Mouse (Mus musculus) embryonic facial prominence, embryonic 13.5 days (tissue): Measurements from ENCODE around the gene Gjd3. TPM values are rescaled to one million over a fixed set of nuclear protein-coding genes. Genes with fewer than 3 reads are reported as not detected.
"Not testable (repeated sequence)": the region's sequence is repeated elsewhere in the genome, so short reads cannot be mapped to it uniquely, and the experiment has no call there.

Source experiments
- ATAC-seq: fragments of 200-750 bp; cut with Nextera tagmentation; 2 replicates; pipeline ENCODE4 v1.8.0; 2017; ENCODE audit warnings: low read depth; ENCODE audit not compliant: insufficient number of reproducible peaks, insufficient read depth, low FRiP score, low TSS enrichment
- H3K27ac ChIP-seq: fragments of 300-500 bp; sonication (generic); 2 replicates; pipeline ENCODE4 v1.5.1; 2015; ENCODE audit warnings: moderate library complexity, mild to moderate bottlenecking, inconsistent platforms
- H3K27me3 ChIP-seq: fragments of 300-500 bp; sonication (generic); 2 replicates; pipeline ENCODE4 v1.6.1; 2015; ENCODE audit warnings: mild to moderate bottlenecking, inconsistent platforms
- H3K36me3 ChIP-seq: fragments of 300-500 bp; sonication (generic); 2 replicates; pipeline ENCODE4 v1.6.1; 2015; ENCODE audit warnings: mild to moderate bottlenecking, inconsistent platforms
- H3K4me1 ChIP-seq: fragments of 300-500 bp; sonication (generic); 2 replicates; pipeline ENCODE4 v1.6.1; 2015; ENCODE audit warnings: inconsistent platforms
- H3K4me2 ChIP-seq: fragments of 300-500 bp; sonication (generic); 2 replicates; pipeline ENCODE4 v1.6.1; 2015; ENCODE audit warnings: moderate library complexity, mild to moderate bottlenecking, inconsistent platforms
- H3K4me3 ChIP-seq: fragments of 300-500 bp; sonication (generic); 2 replicates; pipeline ENCODE4 v1.5.1; 2015; ENCODE audit warnings: mild to moderate bottlenecking, inconsistent platforms
- H3K9ac ChIP-seq: fragments of 300-500 bp; sonication (generic); 2 replicates; pipeline ENCODE4 v1.6.1; 2015; ENCODE audit warnings: mild to moderate bottlenecking, inconsistent platforms
- H3K9me3 ChIP-seq: fragments of 300-500 bp; sonication (generic); 2 replicates; pipeline ENCODE4 v1.6.1; 2016; ENCODE audit warnings: inconsistent platforms
- WGBS: fragments of 180-500 bp; shearing (Covaris S2); methylation state at CpG from one replicate; pipeline ENCODE4 v1.1.7; 2015; ENCODE audit warnings: mixed read lengths; 5-methylcytosine and 5-hydroxymethylcytosine counted together
- polyA plus RNA-seq: library from polyadenylated mRNA; unstranded; fragments of >200 nt; fragmentation: Nextera tagmentation; extraction: Ambion mirVana; gene quantifications from 2 replicates; pipeline ENCODE4 v1.2.1, GENCODE M21; 2015

Gjd3 gene
- polyA plus RNA-seq, 1 experiment from 2014 or later = 0.34 TPM

- ATAC-seq = no peak
- no peak overlapping the region for H3K9ac ChIP-seq
- no peak overlapping the region for H3K4me3 ChIP-seq
- H3K27me3 ChIP-seq = no peaks in the 10 kb centered on the region
- H3K36me3 ChIP-seq = peaks cover 88% of the 10 kb centered on the region
- WGBS = 93% methylated on average over 9 of the region's 9 CpGs
- no peak overlapping the region for H3K27ac ChIP-seq
- H3K4me1 ChIP-seq = no peaks in the 10 kb centered on the region
- H3K4me2 ChIP-seq = no peak overlapping the region
- no peaks in the 10 kb centered on the region for H3K9me3 ChIP-seq
Measured at GRCm38 (mm10) chr11:99006788-99007187, 24.0 kb upstream of the Gjd3 start.

- Histone ChIP-seq H3K27me3 (no peaks in the 10 kb centered on the region), H3K4me3 (no peak overlapping the region), H3K4me1 (no peaks in the 10 kb centered on the region), H3K9ac (no peak overlapping the region), H3K9me3 (no peaks in the 10 kb centered on the region), H3K36me3 (peaks cover 96% of the 10 kb centered on the region), H3K4me2 (no peak overlapping the region), H3K27ac (no peak overlapping the region)
- no peak for ATAC-seq
- WGBS = 86% methylated on average over 11 of the region's 11 CpGs
Measured at GRCm38 (mm10) chr11:98999243-98999642, 16.4 kb upstream of the Gjd3 start.

GRCm38 (mm10) chr11:98998776-98999175 lies 16.0 kb upstream of the Gjd3 start:
- Histone ChIP-seq H3K36me3 (peaks cover 96% of the 10 kb centered on the region), H3K9me3 (no peaks in the 10 kb centered on the region), H3K4me2 (no peak overlapping the region), H3K9ac (no peak overlapping the region), H3K4me3 (no peak overlapping the region), H3K27me3 (no peaks in the 10 kb centered on the region), H3K4me1 (no peaks in the 10 kb centered on the region), H3K27ac (no peak overlapping the region)
- no peak for ATAC-seq

- ATAC-seq = no peak
- H3K9ac ChIP-seq = no peak overlapping the region
- no peaks in the 10 kb centered on the region for H3K9me3 ChIP-seq
- H3K27me3 ChIP-seq = no peaks in the 10 kb centered on the region
- no peak overlapping the region for H3K4me3 ChIP-seq
- no peak overlapping the region for H3K4me2 ChIP-seq
- H3K36me3 ChIP-seq = peaks cover 97% of the 10 kb centered on the region
- no peak overlapping the region for H3K27ac ChIP-seq
- 94% methylated on average over 4 of the region's 4 CpGs for WGBS
- no peaks in the 10 kb centered on the region for H3K4me1 ChIP-seq
Measured at GRCm38 (mm10) chr11:98997659-98998058, 14.8 kb upstream of the Gjd3 start.

GRCm38 (mm10) chr11:98995987-98996386 lies 13.2 kb upstream of the Gjd3 start:
- H3K4me1 ChIP-seq = no peaks in the 10 kb centered on the region
- WGBS = 93% methylated on average over 7 of the region's 7 CpGs
- no peak for ATAC-seq
- H3K9me3 ChIP-seq = no peaks in the 10 kb centered on the region
- no peak overlapping the region for H3K4me3 ChIP-seq
- H3K36me3 ChIP-seq = peaks cover 96% of the 10 kb centered on the region
- no peaks in the 10 kb centered on the region for H3K27me3 ChIP-seq
- H3K4me2 ChIP-seq = no peak overlapping the region
- no peak overlapping the region for H3K27ac ChIP-seq
- no peak overlapping the region for H3K9ac ChIP-seq

- Histone ChIP-seq H3K9ac (no peak overlapping the region), H3K4me2 (no peak overlapping the region), H3K9me3 (no peaks in the 10 kb centered on the region), H3K36me3 (peaks cover 48% of the 10 kb centered on the region), H3K4me3 (no peak overlapping the region), H3K4me1 (no peaks in the 10 kb centered on the region), H3K27ac (no peak overlapping the region), H3K27me3 (no peaks in the 10 kb centered on the region)
- 83% methylated on average over 6 of the region's 6 CpGs for WGBS
- ATAC-seq = no peak
Measured at GRCm38 (mm10) chr11:98990866-98991265, 8.1 kb upstream of the Gjd3 start.

GRCm38 (mm10) chr11:98988260-98988659 lies 5.4 kb upstream of the Gjd3 start:
- H3K9ac ChIP-seq, H3K9me3 ChIP-seq, H3K4me2 ChIP-seq, H3K4me1 ChIP-seq, ATAC-seq, H3K4me3 ChIP-seq, H3K27me3 ChIP-seq, H3K27ac ChIP-seq: not testable (repeated sequence)
- peaks cover 22% of the 10 kb centered on the region for H3K36me3 ChIP-seq
- WGBS = 95% methylated on average over 6 of the region's 6 CpGs

- no peak overlapping the region for H3K9ac ChIP-seq
- peaks cover 16% of the 10 kb centered on the region for H3K4me1 ChIP-seq
- ATAC-seq = no peak
- 94% methylated on average over 7 of the region's 7 CpGs for WGBS
- H3K4me3 ChIP-seq = no peak overlapping the region
- no peak overlapping the region for H3K27ac ChIP-seq
- no peaks in the 10 kb centered on the region for H3K36me3 ChIP-seq
- no peaks in the 10 kb centered on the region for H3K9me3 ChIP-seq
- peaks cover 21% of the 10 kb centered on the region for H3K27me3 ChIP-seq
- no peak overlapping the region for H3K4me2 ChIP-seq
Measured at GRCm38 (mm10) chr11:98985542-98985941, 2.7 kb upstream of the Gjd3 start.

- 54% methylated on average over 8 of the region's 8 CpGs for WGBS
- no peak for ATAC-seq
- H3K4me2 ChIP-seq = no peak overlapping the region
- peaks cover 21% of the 10 kb centered on the region for H3K27me3 ChIP-seq
- peaks cover 20% of the 10 kb centered on the region for H3K4me1 ChIP-seq
- H3K9me3 ChIP-seq = no peaks in the 10 kb centered on the region
- no peak overlapping the region for H3K27ac ChIP-seq
- H3K4me3 ChIP-seq = no peak overlapping the region
- no peaks in the 10 kb centered on the region for H3K36me3 ChIP-seq
- no peak overlapping the region for H3K9ac ChIP-seq
Measured at GRCm38 (mm10) chr11:98983551-98983950, 735 bp upstream of the Gjd3 start.

GRCm38 (mm10) chr11:98981997-98982772 lies 631 bp downstream of the Gjd3 start:
- H3K4me2 ChIP-seq = peak overlapping the region; percentile 99
- under 1% methylated on average over 94 of the region's 94 CpGs for WGBS
- peak overlapping the region; percentile 71 for H3K9ac ChIP-seq
- no peaks in the 10 kb centered on the region for H3K36me3 ChIP-seq
- peaks cover 21% of the 10 kb centered on the region for H3K27me3 ChIP-seq
- ATAC-seq = peak; percentile 28; the same call in 1 of the 2 replicates
- peaks cover 22% of the 10 kb centered on the region for H3K4me1 ChIP-seq
- H3K9me3 ChIP-seq = no peaks in the 10 kb centered on the region
- H3K27ac ChIP-seq = peak overlapping the region; percentile 51; the same call in 1 of the 2 replicates
- peak overlapping the region; percentile 63 for H3K4me3 ChIP-seq

- Histone ChIP-seq H3K4me3 (peak overlapping the region; percentile 63), H3K9me3 (no peaks in the 10 kb centered on the region), H3K27me3 (peaks cover 21% of the 10 kb centered on the region), H3K4me1 (peaks cover 22% of the 10 kb centered on the region), H3K4me2 (peak overlapping the region; percentile 99), H3K27ac (no peak overlapping the region; the same call in 1 of the 2 replicates), H3K9ac (peak overlapping the region; percentile 71), H3K36me3 (0 out of 2 replicates have a peak, but pooled peaks cover 3% of the 10 kb centered on the region)
- no peak for ATAC-seq
- WGBS = 34% methylated on average over 20 of the region's 20 CpGs
Measured at GRCm38 (mm10) chr11:98981289-98981996, 1.4 kb downstream of the Gjd3 start.

- no peak overlapping the region for H3K27ac ChIP-seq
- no peak overlapping the region for H3K4me3 ChIP-seq
- H3K27me3 ChIP-seq = peaks cover 21% of the 10 kb centered on the region
- no peak for ATAC-seq
- no peak overlapping the region for H3K4me2 ChIP-seq
- H3K4me1 ChIP-seq = peaks cover 22% of the 10 kb centered on the region
- no peak overlapping the region for H3K9ac ChIP-seq
- H3K36me3 ChIP-seq = peaks cover 14% of the 10 kb centered on the region
- WGBS = 83% methylated on average over 5 of the region's 5 CpGs
- no peaks in the 10 kb centered on the region for H3K9me3 ChIP-seq
Measured at GRCm38 (mm10) chr11:98979356-98979755, 3.5 kb downstream of the Gjd3 start.
